Mouse (Mus musculus): Measurements from ENCODE around the gene Rassf5. TPM values are rescaled to one million over a fixed set of nuclear protein-coding genes. Genes with fewer than 3 reads are reported as not detected.
A peak's percentile ranks its signal among the peaks of the same experiment; 100 is the strongest.

Rassf5 gene
- polyA plus RNA-seq, 1 experiment = not detected

- H3K4me1 ChIP-seq (ENCODE audit: control insufficient read depth, insufficient read depth, low read length) = no peaks in the 10 kb centered on the region
- no peak overlapping the region for H3K4me3 ChIP-seq (ENCODE audit: insufficient read depth, low read depth, low read length)
- H3K27ac ChIP-seq (ENCODE audit: insufficient read depth, low read depth, low read length) = no peak overlapping the region
- 97% methylated on average over 1 of the region's 1 CpGs for WGBS
- TF ChIP-seq CTCF (IDR thresholded peaks at IDR 0.05; ENCODE audit: insufficient read depth, low read depth, low read length) (no peak), POLR2A (IDR thresholded peaks at IDR 0.05; ENCODE audit: insufficient read depth, low read depth, low read length) (no peak)
Observed at GRCm38 (mm10) chr1:131142472-131142871, 102.6 kb downstream of the Rassf5 start.

- no peak for TF ChIP-seq CTCF (IDR thresholded peaks at IDR 0.05; ENCODE audit: insufficient read depth, low read depth, low read length)
- no peak for TF ChIP-seq POLR2A (IDR thresholded peaks at IDR 0.05; ENCODE audit: insufficient read depth, low read depth, low read length)
- no peak overlapping the region for H3K4me3 ChIP-seq (ENCODE audit: insufficient read depth, low read depth, low read length)
- no peak overlapping the region for H3K27ac ChIP-seq (ENCODE audit: insufficient read depth, low read depth, low read length)
- H3K4me1 ChIP-seq (ENCODE audit: control insufficient read depth, insufficient read depth, low read length) = no peaks in the 10 kb centered on the region
- 80% methylated on average over 2 of the region's 2 CpGs for WGBS
Observed at GRCm38 (mm10) chr1:131141449-131141848, 103.6 kb downstream of the Rassf5 start.

- Histone ChIP-seq H3K4me1 (ENCODE audit: control insufficient read depth, insufficient read depth, low read length) (peaks cover 4% of the 10 kb centered on the region), H3K27ac (ENCODE audit: insufficient read depth, low read depth, low read length) (no peak overlapping the region), H3K4me3 (ENCODE audit: insufficient read depth, low read depth, low read length) (no peak overlapping the region)
- TF ChIP-seq POLR2A (IDR thresholded peaks at IDR 0.05; ENCODE audit: insufficient read depth, low read depth, low read length) = no peak
- no peak for TF ChIP-seq CTCF (IDR thresholded peaks at IDR 0.05; ENCODE audit: insufficient read depth, low read depth, low read length)
- 70% methylated on average over 11 of the region's 11 CpGs for WGBS
Observed at GRCm38 (mm10) chr1:131139102-131140095, 105.7 kb downstream of the Rassf5 start.

- peaks cover 6% of the 10 kb centered on the region for H3K4me1 ChIP-seq (ENCODE audit: control insufficient read depth, insufficient read depth, low read length)
Observed at GRCm38 (mm10) chr1:131138191-131139016, 106.7 kb downstream of the Rassf5 start, which contains the start of gene Dyrk3. Dyrk3 (minus strand) TSS chr1:131138340.

GRCm38 (mm10) chr1:131137717-131138118 is 107.3 kb downstream of the Rassf5 start:
- Histone ChIP-seq H3K27ac (ENCODE audit: insufficient read depth, low read depth, low read length) (no peak overlapping the region), H3K4me3 (ENCODE audit: insufficient read depth, low read depth, low read length) (peak overlapping the region; percentile 74), H3K4me1 (ENCODE audit: control insufficient read depth, insufficient read depth, low read length) (peaks cover 6% of the 10 kb centered on the region)
- TF ChIP-seq CTCF (IDR thresholded peaks at IDR 0.05; ENCODE audit: insufficient read depth, low read depth, low read length) = no peak
- no peak for TF ChIP-seq POLR2A (IDR thresholded peaks at IDR 0.05; ENCODE audit: insufficient read depth, low read depth, low read length)
- WGBS = under 1% methylated on average over 29 of the region's 36 CpGs

More at GRCm38 (mm10) chr1:131138191-131139016, 106.7 kb downstream of the Rassf5 start, which contains the start of gene Dyrk3:
- 2% methylated on average over 49 of the region's 49 CpGs for WGBS
- Histone ChIP-seq H3K4me3 (ENCODE audit: insufficient read depth, low read depth, low read length) (peak within 1 kb of the TSS; percentile 74), H3K27ac (ENCODE audit: insufficient read depth, low read depth, low read length) (peak within 1 kb of the TSS; percentile 29; the same call in 1 of the 2 replicates)
- peak; percentile 56 for TF ChIP-seq POLR2A (IDR thresholded peaks at IDR 0.05; ENCODE audit: insufficient read depth, low read depth, low read length)
- no peak for TF ChIP-seq CTCF (IDR thresholded peaks at IDR 0.05; ENCODE audit: insufficient read depth, low read depth, low read length)

- H3K4me3 ChIP-seq (ENCODE audit: insufficient read depth, low read depth, low read length) = no peak overlapping the region
- no peak overlapping the region for H3K27ac ChIP-seq (ENCODE audit: insufficient read depth, low read depth, low read length)
- H3K4me1 ChIP-seq (ENCODE audit: control insufficient read depth, insufficient read depth, low read length) = peaks cover 6% of the 10 kb centered on the region
- TF ChIP-seq CTCF (IDR thresholded peaks at IDR 0.05; ENCODE audit: insufficient read depth, low read depth, low read length) = no peak
- no peak for TF ChIP-seq POLR2A (IDR thresholded peaks at IDR 0.05; ENCODE audit: insufficient read depth, low read depth, low read length)
- WGBS = 21% methylated on average over 5 of the region's 5 CpGs
Observed at GRCm38 (mm10) chr1:131137111-131137510, 107.9 kb downstream of the Rassf5 start.

- Histone ChIP-seq H3K4me3 (ENCODE audit: insufficient read depth, low read depth, low read length) (no peak overlapping the region), H3K27ac (ENCODE audit: insufficient read depth, low read depth, low read length) (no peak overlapping the region), H3K4me1 (ENCODE audit: control insufficient read depth, insufficient read depth, low read length) (peaks cover 6% of the 10 kb centered on the region)
- no peak for TF ChIP-seq CTCF (IDR thresholded peaks at IDR 0.05; ENCODE audit: insufficient read depth, low read depth, low read length)
- TF ChIP-seq POLR2A (IDR thresholded peaks at IDR 0.05; ENCODE audit: insufficient read depth, low read depth, low read length) = no peak
- WGBS = 69% methylated on average over 10 of the region's 10 CpGs
Observed at GRCm38 (mm10) chr1:131135960-131136629, 109.0 kb downstream of the Rassf5 start.

- TF ChIP-seq POLR2A (IDR thresholded peaks at IDR 0.05; ENCODE audit: insufficient read depth, low read depth, low read length) = no peak
- TF ChIP-seq CTCF (IDR thresholded peaks at IDR 0.05; ENCODE audit: insufficient read depth, low read depth, low read length) = no peak
- WGBS = 33% methylated on average over 8 of the region's 8 CpGs
- H3K4me3 ChIP-seq (ENCODE audit: insufficient read depth, low read depth, low read length) = no peak overlapping the region
- H3K27ac ChIP-seq (ENCODE audit: insufficient read depth, low read depth, low read length) = peak overlapping the region; percentile 52; the same call in 1 of the 2 replicates
- peaks cover 6% of the 10 kb centered on the region for H3K4me1 ChIP-seq (ENCODE audit: control insufficient read depth, insufficient read depth, low read length)
Observed at GRCm38 (mm10) chr1:131134942-131135522, 110.0 kb downstream of the Rassf5 start.
